Mouse (Mus musculus) Patski (cell line): ENCODE results near the gene Sdk2. TPM values are rescaled to one million over a fixed set of nuclear protein-coding genes. Genes with fewer than 3 reads are reported as not detected.

Experiments used
- ATAC-seq: fragments of 100-300 bp; one replicate; pipeline ENCODE4 v1.8.0; 2021
- CTCF ChIA-PET: fragments of 350-600 bp; sonication (Branson Sonifier 250); formaldehyde crosslinking; loops from one replicate; lab custom pipeline; 2022; ENCODE audit warnings: inconsistent platforms; lab: Charles Lee
- POLR2A ChIA-PET: fragments of 350-600 bp; sonication (Branson Sonifier 250); formaldehyde crosslinking; loops from one replicate; lab custom pipeline; 2022; ENCODE audit warnings: antibody characterized with exemption, inconsistent platforms; lab: Charles Lee
- DNase-seq: peaks from one replicate; pipeline ENCODE4 v3.0.0-alpha.2; 2011; ENCODE audit warnings: low read depth, low spot score
- H3K27me3 ChIP-seq: fragments of 371-371 bp; one replicate; pipeline ENCODE4 v1.5.1; 2021
- CTCF ChIP-seq: fragments of 100-300 bp; IDR thresholded peaks from one replicate; pipeline ENCODE4 v1.5.1; 2021
- in situ Hi-C: fragments of 300-500 bp; cut with MboI; formaldehyde crosslinking; loops from 3 replicates; pipeline ENCODE4 v1.11.1; 2018; ENCODE audit warnings: low pct_unique_long_range_greater_than_20kb, mixed read lengths
- polyA plus RNA-seq: library from polyadenylated mRNA; unstranded; gene quantifications from one replicate; pipeline ENCODE4 v1.2.3, GENCODE M21; 2021

Gene Sdk2
- polyA plus RNA-seq, 1 experiment from 2014 or later, result not detected

DNA sequence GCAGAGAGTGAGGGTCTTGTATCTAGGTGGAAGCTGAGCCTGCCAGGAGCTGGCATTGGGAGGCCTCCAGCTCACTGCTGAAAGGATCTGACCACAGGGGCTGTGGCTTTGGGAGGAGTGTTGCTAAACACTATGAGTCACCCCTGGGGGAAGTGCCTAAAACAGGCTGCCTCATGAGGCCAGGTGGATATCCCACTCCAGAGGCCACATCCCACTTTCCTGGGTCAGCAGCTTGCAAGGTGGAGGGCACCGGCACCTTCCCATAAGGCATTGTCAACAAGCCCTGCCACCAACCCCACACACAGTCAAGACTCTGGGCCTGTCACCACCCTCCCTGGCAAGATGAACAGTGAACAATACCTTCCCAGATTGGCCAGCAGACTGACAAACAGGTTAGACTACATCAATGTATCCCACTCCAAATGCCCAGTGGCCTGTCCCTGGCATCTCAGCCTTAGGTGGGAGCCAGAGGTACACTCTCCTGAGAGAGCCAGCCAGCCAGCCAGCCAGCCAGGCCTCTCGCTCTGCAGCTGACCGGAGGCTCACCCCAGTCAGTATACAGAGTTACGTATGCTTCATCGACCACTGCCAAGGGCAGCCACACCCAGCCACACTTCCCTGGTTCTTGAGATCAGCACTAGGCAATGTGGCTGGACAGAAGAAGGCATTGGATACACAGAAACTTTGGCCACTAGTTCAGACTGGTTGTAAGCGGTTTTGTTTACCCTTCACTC is 333.0 kb downstream of the Sdk2 start:
- ChIA-PET POLR2A (no interaction called here), CTCF (interaction anchor here (0.8 kb wide), 1 partner anchor 17 kb away, joined by 3 read pairs; no protein-coding TSS in a partner anchor)
- in situ Hi-C loops, result no loop called here
- ATAC-seq, result peak; percentile 77
- peak; percentile 63 for DNase-seq
- no peaks in the 10 kb centered on the region for H3K27me3 ChIP-seq
- no peak for TF ChIP-seq CTCF

DNA sequence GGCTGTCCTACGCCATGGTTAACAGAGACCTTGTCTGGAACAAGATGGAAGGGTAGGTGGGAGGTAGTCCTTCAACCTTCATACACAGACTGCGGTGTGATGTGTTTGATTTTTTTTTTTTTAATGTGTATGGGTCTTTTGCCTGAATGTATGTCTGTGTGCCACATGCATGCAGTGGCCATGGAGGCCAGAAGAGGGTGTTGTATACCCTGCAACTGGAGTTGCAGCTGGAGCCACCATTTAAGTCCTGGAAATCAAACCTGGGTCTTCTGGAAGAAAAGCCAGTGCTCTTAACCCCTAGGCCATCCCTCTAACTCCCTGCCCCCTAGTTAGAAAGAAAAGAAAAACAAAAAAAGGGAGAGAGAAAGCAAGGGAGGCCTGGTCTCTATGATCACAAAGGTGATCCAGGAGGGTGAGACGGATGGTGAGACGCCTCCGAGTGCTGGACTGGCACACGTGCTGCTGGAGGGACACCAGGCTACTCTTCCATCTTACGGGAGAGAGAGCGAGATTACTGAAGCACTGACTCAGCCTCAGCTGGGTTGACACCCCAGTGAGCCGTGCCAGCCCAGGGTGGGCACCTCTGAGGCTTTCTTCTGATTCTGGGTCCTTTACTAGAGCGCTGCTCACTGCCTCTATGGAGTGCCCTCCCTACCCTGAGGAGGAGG is 334.8 kb downstream of the Sdk2 start:
- POLR2A ChIA-PET, result interaction anchor here (0.6 kb wide), 1 partner anchor 76 kb away, joined by 3 read pairs; no protein-coding TSS in a partner anchor
- no peak for DNase-seq
- in situ Hi-C loops, result no loop called here
- TF ChIP-seq CTCF, result no peak
- CTCF ChIA-PET, result interaction anchor here (0.8 kb wide), 1 partner anchor 17 kb away, joined by 3 read pairs; no protein-coding TSS in a partner anchor
- no peak for ATAC-seq
- no peaks in the 10 kb centered on the region for H3K27me3 ChIP-seq

DNA sequence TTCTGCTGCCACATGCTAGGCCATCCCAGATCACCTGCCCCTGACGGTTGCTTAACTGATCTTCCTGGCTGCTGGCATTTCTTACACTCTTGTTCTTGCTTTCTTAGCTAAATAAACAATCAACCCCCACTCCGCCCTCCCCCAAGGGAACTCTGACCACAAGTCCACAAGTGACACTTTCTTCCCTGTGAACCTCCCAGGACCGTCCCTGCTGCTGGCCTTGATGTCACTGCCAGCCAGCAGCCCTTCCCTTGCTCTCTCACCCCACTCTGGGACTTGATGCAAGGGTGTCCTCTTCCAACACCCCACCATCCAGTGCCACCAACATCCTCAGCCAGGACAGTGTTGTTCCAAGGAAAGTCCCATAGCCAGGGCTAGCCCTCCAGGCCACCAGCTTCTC is 336.0 kb downstream of the Sdk2 start:
- in situ Hi-C loops, result no loop called here
- no peak for ATAC-seq
- no peaks in the 10 kb centered on the region for H3K27me3 ChIP-seq
- no peak for DNase-seq
- ChIA-PET CTCF (interaction anchor here (2.7 to 2.8 kb wide), 2 partner anchors 27 to 80 kb away, joined by 8 read pairs; no protein-coding TSS in a partner anchor), POLR2A (interaction anchor here (0.9 kb wide), 1 partner anchor 20 kb away, joined by 3 read pairs; no protein-coding TSS in a partner anchor)
- TF ChIP-seq CTCF, result no peak

DNA sequence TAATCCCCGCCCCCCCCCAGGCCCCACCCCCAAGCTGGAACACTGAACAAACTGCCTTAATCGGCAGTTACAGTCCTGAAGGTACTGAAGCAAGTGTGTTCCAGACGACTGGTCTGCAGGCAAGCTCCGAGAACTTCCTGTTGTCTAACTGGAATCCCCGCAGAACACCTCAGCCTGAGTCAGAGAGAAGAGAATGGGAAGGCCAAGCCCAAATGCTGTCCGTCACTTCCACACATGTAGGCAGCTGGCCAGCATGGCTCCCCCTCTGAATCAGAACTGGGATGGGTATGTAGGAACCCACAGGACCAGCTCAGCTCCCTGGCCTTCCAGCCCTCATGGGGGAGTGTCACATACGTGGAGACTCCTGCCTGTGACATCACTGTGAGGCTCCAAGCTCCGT is 336.9 kb downstream of the Sdk2 start:
- in situ Hi-C loops, result no loop called here
- POLR2A ChIA-PET, result interaction anchor here (0.6 to 0.8 kb wide), 2 partner anchors 14 to 22 kb away, joined by 3 read pairs; partner anchors contain the start of gene Cdc42ep4
- CTCF ChIA-PET, result interaction anchor here (0.7 to 2.8 kb wide), 3 partner anchors 20 to 81 kb away, joined by 3 to 8 read pairs (median 8); no protein-coding TSS in a partner anchor
- DNase-seq (peak; percentile 88), ATAC-seq (peak; percentile 60)
- H3K27me3 ChIP-seq, result no peaks in the 10 kb centered on the region
- TF ChIP-seq CTCF, result no peak

DNA sequence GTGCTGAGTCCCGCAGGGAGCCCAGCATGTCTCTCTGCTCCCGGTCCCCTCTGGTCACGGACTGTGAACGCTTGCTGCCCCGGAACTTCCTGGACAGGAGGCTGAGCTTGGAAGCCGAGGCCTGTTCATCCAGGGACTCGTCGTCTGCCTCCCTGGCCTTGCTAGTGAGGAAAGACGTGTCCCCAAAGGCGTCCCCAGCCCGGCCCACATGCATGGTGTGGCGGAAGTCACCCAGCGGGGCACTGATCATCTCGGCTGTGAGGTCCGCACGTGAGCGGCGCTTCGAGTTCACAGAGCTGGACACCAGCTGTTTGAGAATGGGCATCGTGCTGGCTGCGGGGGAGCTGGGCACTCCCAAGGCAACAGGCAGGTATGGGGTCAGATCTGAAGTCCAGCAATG is 337.6 kb downstream of the Sdk2 start:
- POLR2A ChIA-PET, result interaction anchor here (0.8 kb wide), 1 partner anchor 23 kb away, joined by 3 read pairs; the partner anchor contains the start of gene Cdc42ep4
- in situ Hi-C loops, result no loop called here
- no peak for TF ChIP-seq CTCF
- CTCF ChIA-PET, result interaction anchor here (2.7 to 2.8 kb wide), 2 partner anchors 25 to 82 kb away, joined by 8 read pairs; no protein-coding TSS in a partner anchor
- H3K27me3 ChIP-seq, result no peaks in the 10 kb centered on the region
- DNase-seq, result no peak
- ATAC-seq, result no peak

DNA sequence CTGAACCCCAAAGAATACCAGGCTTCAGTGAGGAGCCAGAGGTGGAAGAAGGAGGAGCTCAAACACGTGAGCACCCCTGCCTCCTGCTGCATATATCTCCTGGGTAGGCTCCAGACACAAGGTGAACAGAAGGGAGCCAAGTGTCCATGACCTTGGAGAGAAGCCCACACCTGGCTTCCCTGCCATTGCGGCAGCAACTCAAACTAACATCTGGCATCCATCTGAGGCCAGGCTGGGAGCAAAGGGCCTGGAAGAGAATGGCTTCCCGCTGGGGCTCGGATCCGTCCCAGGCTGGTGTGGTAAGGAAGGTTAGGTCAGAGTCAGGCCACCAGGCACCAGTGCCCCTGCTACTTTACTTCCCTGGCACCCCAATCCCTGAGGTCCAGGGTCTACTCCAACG is 338.9 kb downstream of the Sdk2 start:
- DNase-seq, result no peak
- no peak for ATAC-seq
- no peak for TF ChIP-seq CTCF
- H3K27me3 ChIP-seq, result no peaks in the 10 kb centered on the region
- POLR2A ChIA-PET, result no interaction called here
- in situ Hi-C loops, result no loop called here
- CTCF ChIA-PET, result interaction anchor here (0.6 to 2.0 kb wide), 2 partner anchors 16 to 83 kb away, joined by 3 to 9 read pairs; no protein-coding TSS in a partner anchor

DNA sequence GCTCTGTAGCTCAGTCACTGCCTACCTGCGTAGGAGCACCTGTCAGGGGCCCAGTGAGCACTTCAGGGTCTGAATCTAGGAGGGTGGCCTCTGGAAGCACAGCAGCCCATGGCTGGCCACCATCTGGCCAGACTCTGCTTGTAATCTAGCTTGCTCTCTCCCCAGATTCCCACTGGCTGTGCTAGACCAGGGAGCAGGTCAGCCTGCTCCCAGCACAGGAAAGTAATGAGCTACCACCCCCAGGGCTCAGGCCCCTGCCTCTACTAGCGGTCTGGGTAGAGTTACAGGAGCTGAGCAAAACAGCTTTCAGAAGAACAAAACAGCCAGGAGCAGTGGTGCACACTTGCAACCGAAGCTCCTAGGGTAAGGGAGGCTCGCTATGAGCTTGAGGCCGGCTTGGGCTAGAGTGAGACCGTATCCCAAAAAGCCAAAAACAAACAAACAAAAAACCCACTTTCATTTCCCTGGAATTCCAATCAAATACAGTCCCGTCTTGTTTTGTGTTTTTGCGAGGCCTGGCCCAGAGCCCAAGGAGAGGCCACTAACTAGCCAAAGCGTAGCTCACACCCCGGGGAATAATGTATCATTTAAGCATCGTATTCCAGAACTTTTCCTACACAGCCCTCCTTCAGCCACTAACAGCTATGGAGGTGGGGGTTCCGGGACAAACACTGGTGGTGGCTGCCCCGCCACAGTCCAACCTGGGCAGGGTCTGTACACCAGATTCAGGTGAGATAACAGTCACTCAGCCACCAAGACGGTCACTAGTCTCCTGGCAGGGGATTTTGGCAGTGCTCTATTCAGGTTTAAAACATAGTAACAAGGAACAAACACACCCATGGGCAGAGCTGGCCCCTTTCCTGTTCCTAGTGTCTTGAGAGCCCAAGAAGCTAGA is 339.6 kb downstream of the Sdk2 start:
- no peak for TF ChIP-seq CTCF

More for the DNA sequence above, 339.6 kb downstream of the Sdk2 start:
- DNase-seq (no peak), ATAC-seq (no peak)
- in situ Hi-C loops, result no loop called here
- H3K27me3 ChIP-seq, result no peaks in the 10 kb centered on the region
- CTCF ChIA-PET, result interaction anchor here (2.0 kb wide), 1 partner anchor 84 kb away, joined by 9 read pairs; no protein-coding TSS in a partner anchor
- POLR2A ChIA-PET, result interaction anchor here (0.7 to 1.2 kb wide), 2 partner anchors 23 to 84 kb away, joined by 3 to 4 read pairs; no protein-coding TSS in a partner anchor
